Mouse (Mus musculus) erythroblast, embryonic 14.5 days (primary cell): ENCODE data around the gene Cfap43. TPM values are rescaled to one million over a fixed set of nuclear protein-coding genes. Genes with fewer than 3 reads are reported as not detected.

Experiments used
- H3K27me3 ChIP-seq: 2 replicates; pipeline ENCODE4 v1.6.1; 2012; ENCODE audit warnings: inconsistent platforms; ENCODE audit not compliant: control insufficient read depth
- H3K36me3 ChIP-seq: 2 replicates; pipeline ENCODE4 v1.6.1; 2012; ENCODE audit warnings: mild to moderate bottlenecking, inconsistent platforms; ENCODE audit not compliant: control insufficient read depth
- H3K4me1 ChIP-seq: 2 replicates; pipeline ENCODE4 v1.6.1; 2012; ENCODE audit warnings: inconsistent platforms; ENCODE audit not compliant: control insufficient read depth
- H3K4me3 ChIP-seq: replicated peaks from 2 replicates; pipeline ENCODE3; 2012; ENCODE audit warnings: moderate library complexity, mild to moderate bottlenecking, inconsistent platforms
- H3K9me3 ChIP-seq: 2 replicates; pipeline ENCODE4 v1.6.1; 2012; ENCODE audit warnings: low read length, inconsistent platforms, mixed read lengths; ENCODE audit not compliant: control insufficient read depth
- GATA1 ChIP-seq: IDR thresholded peaks from 2 replicates; pipeline ENCODE4 v1.6.1; 2012; ENCODE audit warnings: low read length, inconsistent platforms, mixed read lengths
- TAL1 ChIP-seq: IDR thresholded peaks from 3 replicates; pipeline ENCODE4 v1.6.1; 2012; ENCODE audit warnings: low read length, inconsistent platforms, mixed read lengths
- polyA plus RNA-seq: library from polyadenylated mRNA; stranded (reverse); fragments of >175 nt; gene quantifications from 2 replicates; pipeline ENCODE4 v1.2.3, GENCODE M21; 2012

Gene Cfap43
- polyA plus RNA-seq, 1 experiment, result not detected

- Histone ChIP-seq H3K36me3 (no peaks in the 10 kb centered on the region), H3K4me3 (no peak overlapping the region), H3K9me3 (no peaks in the 10 kb centered on the region), H3K27me3 (peaks cover 5% of the 10 kb centered on the region), H3K4me1 (no peaks in the 10 kb centered on the region)
- TF ChIP-seq GATA1 (no peak), TAL1 (no peak)
Measured at GRCm38 (mm10) chr19:47697067-47697466, 222.0 kb downstream of the Cfap43 start.

DNA sequence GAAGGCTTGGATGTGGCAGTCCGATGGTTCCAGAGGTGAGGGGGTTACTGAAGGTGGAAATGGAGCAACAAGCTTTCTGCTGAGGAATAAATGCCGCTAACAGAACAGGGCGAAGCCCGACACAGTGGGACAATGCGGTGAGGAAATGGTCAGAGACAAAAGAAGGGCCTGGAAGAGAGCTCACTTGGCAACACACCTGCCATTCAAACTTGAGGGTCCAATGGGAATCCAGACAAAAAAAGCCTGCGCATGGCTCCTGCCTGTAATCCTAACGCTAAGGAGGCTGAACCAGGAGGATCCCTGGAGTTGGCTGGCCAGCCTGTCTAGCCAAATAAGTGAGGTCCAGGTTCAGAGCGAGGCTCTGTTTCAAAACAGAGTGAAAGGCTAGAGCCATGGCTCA, 222.7 kb downstream of the Cfap43 start:
- TF ChIP-seq TAL1, result no peak
- no peak for TF ChIP-seq GATA1
- no peaks in the 10 kb centered on the region for H3K9me3 ChIP-seq
- H3K4me3 ChIP-seq, result no peak overlapping the region
- H3K36me3 ChIP-seq, result no peaks in the 10 kb centered on the region
- peaks cover 5% of the 10 kb centered on the region for H3K27me3 ChIP-seq
- no peaks in the 10 kb centered on the region for H3K4me1 ChIP-seq

DNA sequence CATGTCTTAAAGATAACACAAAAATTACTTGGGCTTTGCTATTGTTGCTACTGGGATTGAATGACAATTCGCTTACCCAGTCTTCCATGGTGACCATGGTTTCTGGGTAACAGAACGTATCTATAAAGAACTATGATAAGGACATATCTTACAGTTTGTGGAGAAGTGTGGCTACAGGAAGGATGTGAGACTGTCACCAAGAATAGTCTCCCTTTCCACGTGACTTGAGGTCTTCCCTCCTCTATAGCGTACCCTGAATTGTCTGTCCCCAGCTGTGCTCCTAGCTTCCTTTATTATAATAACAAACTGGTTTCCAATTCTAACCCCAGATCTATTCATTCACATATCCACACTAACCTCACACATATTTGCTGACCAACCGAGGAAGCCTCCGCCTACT, 223.4 kb downstream of the Cfap43 start:
- Histone ChIP-seq H3K36me3 (no peaks in the 10 kb centered on the region), H3K4me1 (no peaks in the 10 kb centered on the region), H3K27me3 (peaks cover 5% of the 10 kb centered on the region), H3K9me3 (no peaks in the 10 kb centered on the region), H3K4me3 (no peak overlapping the region)
- TF ChIP-seq TAL1 (no peak), GATA1 (no peak)

DNA sequence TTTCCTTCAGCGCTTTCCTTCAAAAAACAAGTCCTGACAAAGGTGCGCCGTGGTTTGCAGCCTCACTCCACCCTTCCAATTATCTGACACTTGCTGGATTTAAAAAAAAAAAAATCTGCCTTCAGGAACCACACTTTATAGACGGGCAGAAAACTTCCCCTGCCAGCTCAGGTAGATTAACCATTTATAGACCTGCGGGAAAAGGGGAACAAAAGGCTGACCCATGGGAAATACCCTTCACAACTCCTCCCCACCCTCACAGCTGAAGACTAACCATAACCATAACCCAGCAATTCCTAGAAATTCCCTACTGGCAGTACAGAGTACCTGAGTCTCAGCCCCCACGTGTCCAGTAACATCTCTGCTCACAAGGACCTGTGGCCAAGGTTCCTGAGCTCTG, 227.1 kb downstream of the Cfap43 start, which contains the start of gene Col17a1:
Col17a1 (minus strand) TSS at position 101 of the 400 bp plus-strand sequence.
- H3K4me3 ChIP-seq, result no peak within 1 kb of the TSS
- no peaks in the 10 kb centered on the region for H3K9me3 ChIP-seq
- TF ChIP-seq GATA1, result no peak
- no peak for TF ChIP-seq TAL1
- peaks cover 5% of the 10 kb centered on the region for H3K27me3 ChIP-seq
- no peaks in the 10 kb centered on the region for H3K36me3 ChIP-seq
- H3K4me1 ChIP-seq, result peaks cover 7% of the 10 kb centered on the region

DNA sequence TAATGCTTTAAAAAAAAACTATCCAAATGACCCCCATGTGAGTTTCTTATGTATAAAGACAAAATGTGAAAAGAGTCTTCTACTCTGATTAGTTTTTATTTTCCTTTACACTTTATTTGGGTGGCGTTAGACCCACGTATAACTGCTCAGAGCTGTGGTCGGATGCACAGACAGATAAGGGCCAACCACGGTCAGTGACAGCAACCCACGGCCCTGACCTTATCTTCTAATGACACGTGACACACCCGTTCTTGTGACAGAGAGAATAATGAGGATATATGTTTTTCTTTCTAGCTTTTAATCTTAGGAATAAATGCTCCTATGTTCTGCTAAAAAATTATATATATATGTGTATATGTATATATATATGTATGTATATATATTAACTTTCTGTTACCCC, 229.5 kb downstream of the Cfap43 start:
- Histone ChIP-seq H3K4me1 (peaks cover 7% of the 10 kb centered on the region), H3K36me3 (no peaks in the 10 kb centered on the region), H3K9me3 (no peaks in the 10 kb centered on the region), H3K27me3 (no peaks in the 10 kb centered on the region), H3K4me3 (no peak overlapping the region)
- TF ChIP-seq TAL1 (no peak), GATA1 (no peak)

Other genes with a start within 250 kb of the Cfap43 start
- gene Col17a1, start 227.2 kb downstream of the Cfap43 start, polyA plus RNA-seq, result 0.01 TPM in 1 of 2 replicates, not detected in the other
- gene Sfr1, start 187.6 kb downstream of the Cfap43 start, polyA plus RNA-seq, result 0.80 and 0.81 TPM in 2 replicates
- 3.0 and 3.1 TPM in 2 replicates for gene Gsto1, start 64.3 kb downstream of the Cfap43 start, polyA plus RNA-seq
- gene Gsto2, start 53.8 kb downstream of the Cfap43 start, polyA plus RNA-seq, result not detected in 2 replicates
- gene Itprip, start within 50 bp of the Cfap43 start, polyA plus RNA-seq, result 0.18 and 0.23 TPM in 2 replicates
- gene Cfap58, start 18.4 kb upstream of the Cfap43 start, polyA plus RNA-seq, result not detected in 2 replicates